Comparison of ENCODE assay signal across 11 mouse cellular contexts in genomic region chr4:133666199-133666598, GRCm38 (mm10). TPM values are rescaled to one million over a fixed set of nuclear protein-coding genes. Genes with fewer than 3 reads are reported as not detected.
A peak's percentile ranks its signal among the peaks of the same experiment; 100 is the strongest.
DNase-seq lines count a peak whose midpoint lies in the region; ATAC-seq lines count a peak whose summit lies in the region.
"Had no signal": no experiment of that assay in that cellular context is flagged by ENCODE, and none has a peak within 500 bp of the region (broad histone marks: within the 10 kb centered on the region; RNA-seq: fewer than 3 reads in every experiment).

No protein-coding gene starts in this region.

- no peaks in the 10 kb centered on the region for H3K9me3 ChIP-seq in kidney, embryonic 16.5 days (ENCODE audit: low read length)
- no peaks in the 10 kb centered on the region for H3K9me3 ChIP-seq in midbrain, embryonic 16.5 days (replicated peaks; ENCODE audit: control insufficient read depth, low read length, poor library complexity, severe bottlenecking)

- WGBS in kidney, embryonic 16.5 days: 79% methylated on average over 6 of the region's 6 CpGs
- 92% methylated on average over 6 of the region's 6 CpGs for WGBS in midbrain, embryonic 16.5 days

- H3K36me3 ChIP-seq in kidney, embryonic 16.5 days (ENCODE audit: insufficient read depth, low read length): peaks cover 15% of the 10 kb centered on the region; the same call in 1 of the 2 replicates
- H3K36me3 ChIP-seq in midbrain, embryonic 16.5 days (ENCODE audit: control insufficient read depth, insufficient read depth, low read length): peaks cover 3% of the 10 kb centered on the region; the same call in 1 of the 2 replicates

- H3K4me2 ChIP-seq in kidney, embryonic 16.5 days (replicated peaks; ENCODE audit: low read depth, low read length): no peak overlapping the region
- no peak overlapping the region for H3K4me2 ChIP-seq in midbrain, embryonic 16.5 days (ENCODE audit: low read length)

- no peaks in the 10 kb centered on the region for H3K27me3 ChIP-seq in kidney, embryonic 16.5 days (ENCODE audit: insufficient read depth, low read length)
- no peaks in the 10 kb centered on the region for H3K27me3 ChIP-seq in midbrain, embryonic 16.5 days (ENCODE audit: control insufficient read depth, insufficient read depth, low read depth, low read length)

- H3K9ac ChIP-seq in kidney, embryonic 16.5 days (replicated peaks; ENCODE audit: low read length): no peak overlapping the region
- no peak overlapping the region for H3K9ac ChIP-seq in midbrain, embryonic 16.5 days (ENCODE audit: low read depth, low read length)

- no peak for DNase-seq in kidney, postnatal 25 days
- DNase-seq in CD8-positive naive resting alpha-beta T cell, adult 2 months (ENCODE audit: low read depth in 2 of 2, low spot score in 2 of 2): peak; percentile 36 to 59
- DNase-seq in induced T-regulatory cell, adult 2 months (ENCODE audit: low read depth): peak; percentile 80
- DNase-seq in cerebellum, adult 11 months: no peak
- no peak for DNase-seq in retina, embryonic 14.5 days (ENCODE audit: low spot score)
- DNase-seq: heart, postnatal 36 days had no signal

- H3K4me1 ChIP-seq in kidney, embryonic 16.5 days (ENCODE audit: insufficient read depth, low read length): peaks cover 13% of the 10 kb centered on the region
- peaks cover 10% of the 10 kb centered on the region for H3K4me1 ChIP-seq in midbrain, embryonic 16.5 days (ENCODE audit: control insufficient read depth, insufficient read depth, low read length)

- no peak for ATAC-seq in kidney, embryonic 16.5 days (ENCODE audit: low FRiP score, low TSS enrichment)
- peak; percentile 71 for ATAC-seq in megakaryocyte progenitor cell, adult 5-6 weeks (replicated peaks; ENCODE audit: poor library complexity)
- ATAC-seq in midbrain, embryonic 16.5 days: no peak
- ATAC-seq: forebrain, embryonic 16.5 days had no signal

- H3K27ac ChIP-seq in kidney, embryonic 16.5 days (ENCODE audit: low read length): peak overlapping the region; percentile 11; the same call in 1 of the 2 replicates
- no peak overlapping the region for H3K27ac ChIP-seq in midbrain, embryonic 16.5 days (ENCODE audit: low read length)
- H3K27ac ChIP-seq: kidney, postnatal 0 days had no signal

- no peak overlapping the region for H3K4me3 ChIP-seq in kidney, embryonic 16.5 days (ENCODE audit: low read length)
- H3K4me3 ChIP-seq in midbrain, embryonic 16.5 days (ENCODE audit: low read depth, low read length): no peak overlapping the region

RNA-seq across cellular contexts. Expression of gene Pigv, which starts 6.2 kb away (rescaled TPM):
- polyA plus RNA-seq in kidney, embryonic 16.5 days (2015; fragmentation: Nextera tagmentation; extraction: Ambion mirVana): 19.2 and 22.7 TPM in 2 replicates
- 5.1 and 8.5 TPM in 2 replicates for total RNA-seq in megakaryocyte progenitor cell, adult 5-6 weeks (2015)
- 5.0 and 5.2 TPM in 2 replicates for total RNA-seq in megakaryocyte progenitor cell, adult 5-6 weeks (2017)
- polyA plus RNA-seq in midbrain, embryonic 16.5 days (2015; fragmentation: Nextera tagmentation; extraction: Ambion mirVana): 14.7 and 18.5 TPM in 2 replicates

RNA-seq across cellular contexts. Expression of gene Zdhhc18, which starts 16.2 kb away (rescaled TPM):
- polyA plus RNA-seq in kidney, embryonic 16.5 days (2015; fragmentation: Nextera tagmentation; extraction: Ambion mirVana): 2.4 and 4.4 TPM in 2 replicates
- 16.2 and 27.0 TPM in 2 replicates for total RNA-seq in megakaryocyte progenitor cell, adult 5-6 weeks (2015)
- 7.8 and 11.5 TPM in 2 replicates for total RNA-seq in megakaryocyte progenitor cell, adult 5-6 weeks (2017)
- 3.5 and 4.7 TPM in 2 replicates for polyA plus RNA-seq in midbrain, embryonic 16.5 days (2015; fragmentation: Nextera tagmentation; extraction: Ambion mirVana)

Comparison
In these comparisons a context has a peak if more than half of its experiments do, and no peak if none do; other contexts are left out.
1. DNase-seq: peak in CD8-positive naive resting alpha-beta T cell, adult 2 months (2 of 2) and induced T-regulatory cell, adult 2 months (single experiment); none in kidney, postnatal 25 days (0 of 2), cerebellum, adult 11 months (single experiment) and retina, embryonic 14.5 days (single experiment).